Mouse (Mus musculus): ENCODE measurements around the gene Fmnl2.

- TF ChIP-seq CTCF (IDR thresholded peaks at IDR 0.05; ENCODE audit: control insufficient read depth, insufficient read depth, insufficient replicate concordance, low read depth, low read length) (no peak), POLR2A (IDR thresholded peaks at IDR 0.05; ENCODE audit: control insufficient read depth, low read depth, low read length) (no peak)
Measured at GRCm38 (mm10) chr2:52986354-52986753, 128.7 kb downstream of the Fmnl2 start.

All from testis, adult 2 months (tissue).